Mouse (Mus musculus) stomach, embryonic 15.5 days (tissue): Measurements from ENCODE around the gene Zfhx2. TPM values are rescaled to one million over a fixed set of nuclear protein-coding genes. Genes with fewer than 3 reads are reported as not detected.
"Not testable (repeated sequence)": the region's sequence is repeated elsewhere in the genome, so short reads cannot be mapped to it uniquely, and the experiment has no call there.

Experiments
- ATAC-seq: fragments of 200-750 bp; cut with Nextera tagmentation; 2 replicates; pipeline ENCODE4 v1.8.0; 2017; ENCODE audit warnings: low read depth, moderate number of reproducible peaks, moderate TSS enrichment; ENCODE audit not compliant: insufficient read depth, low FRiP score
- H3K27ac ChIP-seq: fragments of 300-500 bp; sonication (generic); 2 replicates; pipeline ENCODE4 v1.5.1; 2015; ENCODE audit warnings: mild to moderate bottlenecking, inconsistent platforms
- H3K27me3 ChIP-seq: fragments of 300-500 bp; sonication (generic); replicated peaks from 2 replicates; pipeline ENCODE4 v1.6.1; 2015; ENCODE audit warnings: inconsistent platforms
- H3K36me3 ChIP-seq: fragments of 300-500 bp; sonication (generic); 2 replicates; pipeline ENCODE4 v1.6.1; 2015; ENCODE audit warnings: inconsistent platforms
- H3K4me1 ChIP-seq: fragments of 300-500 bp; sonication (generic); 2 replicates; pipeline ENCODE4 v1.6.1; 2015; ENCODE audit warnings: inconsistent platforms
- H3K4me2 ChIP-seq: fragments of 300-500 bp; sonication (generic); 2 replicates; pipeline ENCODE4 v1.6.1; 2015; ENCODE audit warnings: mild to moderate bottlenecking, inconsistent platforms
- H3K4me3 ChIP-seq: fragments of 300-500 bp; sonication (generic); replicated peaks from 2 replicates; pipeline ENCODE4 v1.5.1; 2015; ENCODE audit warnings: inconsistent platforms
- H3K9ac ChIP-seq: fragments of 300-500 bp; sonication (generic); 2 replicates; pipeline ENCODE4 v1.6.1; 2015; ENCODE audit warnings: inconsistent platforms
- H3K9me3 ChIP-seq: fragments of 300-500 bp; sonication (generic); 2 replicates; pipeline ENCODE4 v1.6.1; 2016; ENCODE audit warnings: inconsistent platforms
- WGBS: fragments of 180-500 bp; shearing (Covaris S2); methylation state at CpG from one replicate; pipeline ENCODE4 v1.1.7; 2015; 5-methylcytosine and 5-hydroxymethylcytosine counted together
- polyA plus RNA-seq: library from polyadenylated mRNA; unstranded; fragments of >200 nt; fragmentation: Nextera tagmentation; extraction: Ambion mirVana; gene quantifications from 2 replicates; pipeline ENCODE4 v1.2.1, GENCODE M21; 2015

Zfhx2 gene
- polyA plus RNA-seq, 1 experiment from 2014 or later: 4.4 TPM

- no peak overlapping the region for H3K4me2 ChIP-seq
- H3K9me3 ChIP-seq: no peaks in the 10 kb centered on the region
- no peak overlapping the region for H3K4me3 ChIP-seq
- no peaks in the 10 kb centered on the region for H3K36me3 ChIP-seq
- ATAC-seq: no peak
- 84% methylated on average over 10 of the region's 10 CpGs for WGBS
- H3K4me1 ChIP-seq: no peaks in the 10 kb centered on the region
- no peak overlapping the region for H3K27ac ChIP-seq
- H3K27me3 ChIP-seq: no peaks in the 10 kb centered on the region
- no peak overlapping the region for H3K9ac ChIP-seq
Measured at GRCm38 (mm10) chr14:55054191-55054749, 37.9 kb downstream of the Zfhx2 start.

DNA sequence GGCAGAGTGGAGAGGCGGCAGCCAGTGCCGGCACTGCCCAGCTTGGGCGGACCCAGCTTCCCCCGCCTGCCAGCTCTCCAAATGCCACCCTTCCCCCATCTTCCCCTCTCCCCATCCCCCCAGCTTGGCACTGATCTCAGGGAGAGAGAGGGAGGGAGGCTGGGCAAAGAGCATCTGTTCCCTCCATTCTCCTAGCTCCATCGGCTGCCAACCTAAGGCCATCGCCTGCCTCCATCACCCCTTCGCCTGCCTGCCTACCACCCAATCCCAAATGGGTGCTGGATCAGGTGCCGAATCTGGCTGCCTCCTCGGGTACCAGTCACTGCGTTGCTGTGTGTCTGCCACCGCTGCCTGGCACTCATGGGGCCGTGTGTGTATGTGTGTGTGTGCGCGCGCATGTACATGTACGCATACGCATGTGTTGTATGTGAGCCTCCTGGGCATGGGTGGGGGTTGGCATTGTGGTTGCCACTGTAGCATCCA, 38.4 kb downstream of the Zfhx2 start:
- whole genome bisulfite sequencing: 87% methylated on average over 15 of the region's 17 CpGs
- no peak overlapping the region for H3K4me3 ChIP-seq
- no peak for ATAC-seq

DNA sequence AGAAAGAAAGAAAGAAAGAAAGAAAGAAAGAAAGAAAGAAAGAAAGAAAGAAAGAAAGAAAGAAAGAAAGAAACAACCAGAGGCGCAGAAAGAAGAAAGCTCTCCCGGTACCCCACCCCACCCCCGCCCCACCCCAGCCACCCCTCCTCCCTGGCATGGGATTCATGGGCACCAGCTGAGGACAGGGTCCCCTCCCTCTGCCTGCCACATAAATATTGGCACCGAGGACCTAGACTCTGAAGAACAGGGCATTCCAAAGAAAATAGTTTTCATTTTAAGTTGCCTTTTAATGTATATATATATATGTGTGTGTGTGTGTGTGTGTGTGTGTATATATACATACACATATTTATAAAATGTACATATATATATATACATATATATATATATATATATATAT, 39.1 kb downstream of the Zfhx2 start:
- no peak overlapping the region for H3K4me3 ChIP-seq
- H3K27ac ChIP-seq: no peak overlapping the region
- no peak overlapping the region for H3K9ac ChIP-seq
- H3K9me3 ChIP-seq: no peaks in the 10 kb centered on the region
- WGBS: 76% methylated on average over 4 of the region's 4 CpGs
- no peaks in the 10 kb centered on the region for H3K36me3 ChIP-seq
- H3K4me2 ChIP-seq: no peak overlapping the region
- no peaks in the 10 kb centered on the region for H3K4me1 ChIP-seq
- no peak for ATAC-seq
- no peaks in the 10 kb centered on the region for H3K27me3 ChIP-seq

More for the DNA sequence above, 38.4 kb downstream of the Zfhx2 start:
- Histone ChIP-seq H3K4me2 (no peak overlapping the region), H3K27ac (no peak overlapping the region), H3K9ac (no peak overlapping the region), H3K36me3 (no peaks in the 10 kb centered on the region), H3K4me1 (no peaks in the 10 kb centered on the region), H3K9me3 (no peaks in the 10 kb centered on the region), H3K27me3 (no peaks in the 10 kb centered on the region)

DNA sequence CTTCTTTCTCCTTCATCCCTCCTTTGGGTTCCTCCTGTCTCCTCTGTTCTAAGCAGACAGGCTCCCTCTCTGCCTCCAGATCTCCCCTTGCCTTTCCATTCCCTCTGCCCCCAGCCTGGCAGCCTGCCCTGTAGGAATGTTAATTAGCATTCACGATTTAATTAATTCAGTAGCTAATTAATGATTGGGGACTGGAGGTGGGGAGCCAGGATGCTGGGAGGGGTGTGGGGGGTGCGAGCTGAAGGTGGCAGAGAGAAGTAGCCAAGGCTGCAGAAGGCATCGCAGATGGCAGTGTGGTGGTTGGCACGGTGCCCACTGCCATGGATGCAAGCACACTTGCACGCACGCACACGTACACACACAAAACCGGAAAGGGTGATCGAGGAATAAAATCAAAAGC, 39.6 kb downstream of the Zfhx2 start:
- Histone ChIP-seq H3K27ac (no peak overlapping the region), H3K36me3 (no peaks in the 10 kb centered on the region), H3K4me1 (no peaks in the 10 kb centered on the region), H3K9me3 (no peaks in the 10 kb centered on the region), H3K9ac (no peak overlapping the region), H3K4me3 (no peak overlapping the region), H3K27me3 (no peaks in the 10 kb centered on the region), H3K4me2 (no peak overlapping the region)
- WGBS: 84% methylated on average over 9 of the region's 9 CpGs
- ATAC-seq: no peak

DNA sequence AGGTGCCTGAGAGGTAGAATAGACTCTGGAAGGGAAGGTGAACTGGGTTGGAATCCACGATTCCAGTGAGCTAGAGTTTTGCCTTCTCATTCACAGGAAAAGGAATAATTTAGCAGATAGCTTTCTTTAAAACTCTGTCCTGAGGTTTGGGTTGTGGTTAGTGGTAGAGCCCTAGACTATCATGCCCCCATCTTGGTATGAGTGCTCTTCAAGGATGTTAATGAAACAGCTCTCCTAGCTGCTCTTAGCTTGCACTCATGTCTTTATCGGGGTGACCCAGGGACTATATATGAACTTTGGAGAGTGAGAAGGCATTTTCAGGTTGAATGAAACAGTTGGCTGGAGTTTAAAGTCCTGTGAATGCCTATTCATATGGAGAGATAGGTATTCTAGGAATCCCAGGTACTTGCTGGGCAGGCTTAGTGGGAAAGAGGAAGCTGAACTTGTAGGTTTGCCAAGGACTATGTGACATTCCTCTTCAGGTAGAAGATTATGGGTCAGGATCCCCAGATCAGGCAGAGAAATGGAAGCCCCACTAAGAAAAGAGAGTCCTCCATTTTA, 44.1 kb downstream of the Zfhx2 start:
- ATAC-seq: no peak
- H3K36me3 ChIP-seq: no peaks in the 10 kb centered on the region
- no peaks in the 10 kb centered on the region for H3K9me3 ChIP-seq
- no peak overlapping the region for H3K4me2 ChIP-seq
- no peaks in the 10 kb centered on the region for H3K27me3 ChIP-seq
- 75% methylated on average over 2 of the region's 2 CpGs for WGBS
- no peaks in the 10 kb centered on the region for H3K4me1 ChIP-seq
- no peak overlapping the region for H3K4me3 ChIP-seq
- no peak overlapping the region for H3K9ac ChIP-seq
- no peak overlapping the region for H3K27ac ChIP-seq

GRCm38 (mm10) chr14:55043694-55044093, 48.4 kb downstream of the Zfhx2 start:
- H3K27me3 ChIP-seq, H3K4me1 ChIP-seq, H3K4me2 ChIP-seq, H3K9ac ChIP-seq, H3K9me3 ChIP-seq, H3K4me3 ChIP-seq, H3K36me3 ChIP-seq, H3K27ac ChIP-seq, ATAC-seq: not testable (repeated sequence)
- WGBS: 100% methylated on average over 1 of the region's 2 CpGs

GRCm38 (mm10) chr14:55032695-55033225, 59.4 kb downstream of the Zfhx2 start:
- peaks cover 5% of the 10 kb centered on the region; the same call in 1 of the 2 replicates for H3K4me1 ChIP-seq
- H3K36me3 ChIP-seq: no peaks in the 10 kb centered on the region
- ATAC-seq: no peak
- H3K27me3 ChIP-seq: no peaks in the 10 kb centered on the region
- H3K4me3 ChIP-seq: no peak overlapping the region
- H3K27ac ChIP-seq: no peak overlapping the region
- H3K9me3 ChIP-seq: no peaks in the 10 kb centered on the region
- no peak overlapping the region for H3K4me2 ChIP-seq
- WGBS: 57% methylated on average over 19 of the region's 19 CpGs
- no peak overlapping the region for H3K9ac ChIP-seq

- no peak overlapping the region for H3K4me3 ChIP-seq
- no peaks in the 10 kb centered on the region for H3K9me3 ChIP-seq
- no peak overlapping the region for H3K27ac ChIP-seq
- no peaks in the 10 kb centered on the region for H3K36me3 ChIP-seq
- H3K4me1 ChIP-seq: peaks cover 5% of the 10 kb centered on the region; the same call in 1 of the 2 replicates
- no peak overlapping the region for H3K4me2 ChIP-seq
- 16% methylated on average over 11 of the region's 11 CpGs for WGBS
- H3K27me3 ChIP-seq: no peaks in the 10 kb centered on the region
- ATAC-seq: no peak
- no peak overlapping the region for H3K9ac ChIP-seq
Measured at GRCm38 (mm10) chr14:55029034-55029698, 63.0 kb downstream of the Zfhx2 start.

DNA sequence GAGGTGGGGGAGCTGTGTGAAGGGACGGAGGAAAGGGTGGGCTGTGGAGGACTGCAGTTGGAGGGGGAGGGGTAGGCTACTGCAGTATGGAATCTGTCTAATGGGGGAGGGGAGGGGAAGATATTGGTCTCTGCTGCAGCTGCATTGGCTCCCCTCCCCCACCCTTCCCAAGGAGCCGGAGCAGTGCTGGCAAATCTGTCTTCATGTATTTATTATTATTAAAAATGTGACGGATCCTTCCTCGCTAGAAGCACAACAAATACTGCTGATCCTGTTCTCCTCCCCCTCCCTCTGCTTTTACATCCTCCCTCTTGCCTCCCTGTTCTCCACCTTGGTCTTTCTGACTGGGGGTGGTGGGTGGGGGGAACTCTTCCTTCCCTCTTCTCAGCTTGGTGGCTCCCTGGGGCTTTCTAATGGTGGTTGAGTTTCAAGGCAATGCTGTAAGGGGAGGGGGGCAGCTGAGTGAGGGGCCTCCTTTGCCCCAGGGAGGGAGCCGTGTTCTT, 63.7 kb downstream of the Zfhx2 start:
- no peak for ATAC-seq
- Histone ChIP-seq H3K27me3 (no peaks in the 10 kb centered on the region), H3K9me3 (no peaks in the 10 kb centered on the region), H3K27ac (no peak overlapping the region), H3K36me3 (peaks cover 5% of the 10 kb centered on the region), H3K4me3 (no peak overlapping the region), H3K4me1 (peaks cover 5% of the 10 kb centered on the region; the same call in 1 of the 2 replicates), H3K4me2 (no peak overlapping the region), H3K9ac (no peak overlapping the region)
- WGBS: 12% methylated on average over 4 of the region's 5 CpGs

- no peak overlapping the region for H3K9ac ChIP-seq
- no peaks in the 10 kb centered on the region for H3K27me3 ChIP-seq
- no peak for ATAC-seq
- H3K36me3 ChIP-seq: peaks cover 13% of the 10 kb centered on the region
- no peak overlapping the region for H3K4me3 ChIP-seq
- H3K4me2 ChIP-seq: no peak overlapping the region
- peaks cover 5% of the 10 kb centered on the region; the same call in 1 of the 2 replicates for H3K4me1 ChIP-seq
- no peaks in the 10 kb centered on the region for H3K9me3 ChIP-seq
- WGBS: 34% methylated on average over 6 of the region's 6 CpGs
- no peak overlapping the region for H3K27ac ChIP-seq
Measured at GRCm38 (mm10) chr14:55027653-55028052, 64.5 kb downstream of the Zfhx2 start.

- H3K27me3 ChIP-seq: no peaks in the 10 kb centered on the region
- H3K27ac ChIP-seq: no peak overlapping the region
- H3K9me3 ChIP-seq: no peaks in the 10 kb centered on the region
- H3K4me3 ChIP-seq: no peak overlapping the region
- no peak overlapping the region for H3K4me2 ChIP-seq
- no peak for ATAC-seq
- no peak overlapping the region for H3K9ac ChIP-seq
- WGBS: 22% methylated on average over 5 of the region's 5 CpGs
- H3K4me1 ChIP-seq: peaks cover 5% of the 10 kb centered on the region; the same call in 1 of the 2 replicates
- H3K36me3 ChIP-seq: peaks cover 16% of the 10 kb centered on the region
Measured at GRCm38 (mm10) chr14:55027251-55027650, 64.9 kb downstream of the Zfhx2 start.

- 75% methylated on average over 5 of the region's 5 CpGs for WGBS
- ATAC-seq: no peak
- Histone ChIP-seq H3K27me3 (no peaks in the 10 kb centered on the region), H3K9ac (no peak overlapping the region), H3K27ac (no peak overlapping the region), H3K36me3 (peaks cover 28% of the 10 kb centered on the region), H3K4me3 (no peak overlapping the region), H3K4me1 (peaks cover 5% of the 10 kb centered on the region; the same call in 1 of the 2 replicates), H3K4me2 (no peak overlapping the region), H3K9me3 (no peaks in the 10 kb centered on the region)
Measured at GRCm38 (mm10) chr14:55025527-55025926, 66.6 kb downstream of the Zfhx2 start.
